Mouse (Mus musculus) testis, adult 2 months (tissue): ENCODE measurements around the gene Aven.

Source experiments
- CTCF ChIP-seq: fragments of 200-500 bp; IDR thresholded peaks from 2 replicates; pipeline ENCODE4 v1.5.1; 2012; ENCODE audit warnings: low read depth, mild to moderate bottlenecking, inconsistent platforms, low read length, moderate library complexity; ENCODE audit not compliant: control insufficient read depth, insufficient read depth, insufficient replicate concordance
- POLR2A ChIP-seq: fragments of 200-500 bp; IDR thresholded peaks from 2 replicates; pipeline ENCODE4 v1.6.1; 2012; ENCODE audit warnings: low read depth, mild to moderate bottlenecking, inconsistent platforms, low read length, moderate library complexity; ENCODE audit not compliant: control insufficient read depth

DNA sequence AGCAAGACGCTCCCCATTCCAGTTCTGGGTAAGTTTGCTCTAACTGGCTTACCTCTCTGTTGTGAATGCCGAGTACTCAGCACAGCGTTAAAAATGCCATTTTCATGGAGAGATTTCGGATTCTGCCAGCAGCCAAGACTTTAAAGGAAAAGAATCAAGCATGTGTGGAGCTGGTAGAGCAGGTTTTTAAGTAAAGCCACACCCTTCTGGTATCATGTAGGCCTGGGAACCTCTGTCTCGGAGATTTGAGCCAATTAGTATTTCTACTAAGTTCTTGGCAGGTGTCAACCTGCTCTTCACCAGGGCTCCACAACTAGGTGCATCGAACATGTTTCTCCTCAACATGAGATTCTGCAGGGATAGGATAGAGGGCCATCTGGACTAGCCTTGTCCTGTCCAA, 16.2 kb upstream of the Aven start:
- TF ChIP-seq CTCF (no peak), POLR2A (no peak)
